Mouse (Mus musculus): ENCODE measurements at regions not wholly inside any gene's neighbourhood (a gene's known extent, or its start where the extent isn't known, plus 50 kb on each side); places are given as distances from the start of the nearest gene placed in this dataset.

DNA sequence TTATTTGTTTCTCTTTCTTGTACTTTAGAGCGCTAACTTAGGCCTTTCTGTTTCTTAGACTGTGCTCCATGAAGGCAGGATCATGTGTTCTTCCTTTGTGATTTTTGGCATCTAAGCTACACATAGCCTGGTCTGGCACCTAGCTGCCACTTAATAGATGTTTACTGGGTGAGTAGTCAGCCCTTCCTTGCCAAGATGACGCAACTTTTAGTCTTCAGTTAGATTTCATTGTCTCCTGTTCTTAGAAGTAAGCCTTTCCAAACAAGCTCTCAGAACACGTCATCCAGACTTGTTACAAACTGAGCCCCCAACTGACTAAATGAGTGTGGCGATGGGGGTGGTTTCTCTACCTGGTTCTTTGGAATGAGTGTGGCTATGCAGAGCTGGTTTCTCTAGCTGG, 85.4 kb upstream of the Rapgef5 start:
- DNase-seq (ENCODE audit: low read depth, low spot score): no peak

DNA sequence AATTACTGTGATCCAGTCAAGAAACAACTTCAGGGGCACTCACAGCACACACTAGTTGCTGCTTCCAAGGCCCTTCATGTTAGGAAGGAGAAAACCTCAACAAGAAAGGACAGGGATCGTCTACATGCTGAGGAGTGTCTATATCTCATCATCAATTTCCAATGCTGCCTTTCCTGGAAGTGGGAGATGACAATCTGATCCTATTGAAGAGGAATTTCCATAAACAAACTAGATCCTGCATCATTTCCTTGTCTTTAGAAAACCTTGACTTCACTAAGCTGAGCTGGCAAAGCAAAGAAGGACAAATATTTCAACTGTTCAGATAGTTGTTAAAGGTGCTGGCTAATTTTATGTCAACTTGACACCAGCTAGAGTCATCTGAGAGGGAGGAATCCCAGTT, 83.5 kb upstream of the Rapgef5 start:
- no peak for DNase-seq (ENCODE audit: low read depth, low spot score)

DNA sequence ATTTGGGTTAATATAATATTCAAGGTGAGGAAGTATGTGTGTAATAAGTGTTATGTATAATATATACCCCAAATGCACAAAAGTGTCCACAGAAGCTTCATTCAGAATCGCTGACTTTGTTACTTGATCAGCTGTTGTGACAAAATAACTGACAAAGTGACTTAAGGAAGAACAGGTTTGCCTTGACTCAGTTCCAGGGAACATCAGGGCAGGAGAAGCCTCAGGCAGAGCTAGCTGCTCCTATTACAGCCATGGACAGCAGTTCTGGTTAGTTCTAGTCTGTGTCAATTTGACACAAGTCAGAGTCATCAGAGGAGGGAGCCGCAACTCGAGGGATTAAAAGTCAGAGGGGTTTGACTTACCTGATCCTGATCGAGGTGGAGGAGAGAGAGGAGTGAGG, 79.3 kb upstream of the Rapgef5 start:
- DNase-seq (ENCODE audit: low read depth, low spot score): no peak

DNA sequence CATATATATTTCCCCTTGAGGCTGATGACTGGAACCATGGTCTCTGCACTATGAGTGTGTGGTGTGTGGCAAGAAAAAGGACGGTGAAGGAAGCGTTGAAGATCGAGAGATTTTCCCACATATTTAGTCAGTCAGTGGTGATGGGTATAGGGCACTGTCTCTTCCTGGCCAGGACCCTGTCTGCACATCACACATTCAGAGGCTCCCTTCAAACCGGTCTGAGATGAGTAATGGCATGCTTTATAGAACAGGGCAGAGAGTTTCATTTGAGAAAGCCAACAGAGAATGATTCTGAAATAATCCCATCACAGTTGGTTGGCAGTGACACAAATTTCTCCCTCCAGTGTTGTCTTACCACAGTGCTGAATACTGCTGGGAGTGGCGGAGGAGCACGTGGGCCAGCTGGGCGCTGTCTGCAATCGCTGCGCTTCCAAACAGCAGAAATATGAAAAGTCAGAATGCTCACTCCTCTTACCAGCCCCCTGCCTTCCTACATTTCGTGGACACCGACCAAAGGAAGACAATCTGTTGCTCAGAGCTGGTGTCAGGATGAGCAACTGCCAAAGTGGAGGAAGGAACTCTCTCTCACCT, 77.2 kb upstream of the Rapgef5 start:
- DNase-seq (ENCODE audit: low read depth, low spot score): no peak

DNA sequence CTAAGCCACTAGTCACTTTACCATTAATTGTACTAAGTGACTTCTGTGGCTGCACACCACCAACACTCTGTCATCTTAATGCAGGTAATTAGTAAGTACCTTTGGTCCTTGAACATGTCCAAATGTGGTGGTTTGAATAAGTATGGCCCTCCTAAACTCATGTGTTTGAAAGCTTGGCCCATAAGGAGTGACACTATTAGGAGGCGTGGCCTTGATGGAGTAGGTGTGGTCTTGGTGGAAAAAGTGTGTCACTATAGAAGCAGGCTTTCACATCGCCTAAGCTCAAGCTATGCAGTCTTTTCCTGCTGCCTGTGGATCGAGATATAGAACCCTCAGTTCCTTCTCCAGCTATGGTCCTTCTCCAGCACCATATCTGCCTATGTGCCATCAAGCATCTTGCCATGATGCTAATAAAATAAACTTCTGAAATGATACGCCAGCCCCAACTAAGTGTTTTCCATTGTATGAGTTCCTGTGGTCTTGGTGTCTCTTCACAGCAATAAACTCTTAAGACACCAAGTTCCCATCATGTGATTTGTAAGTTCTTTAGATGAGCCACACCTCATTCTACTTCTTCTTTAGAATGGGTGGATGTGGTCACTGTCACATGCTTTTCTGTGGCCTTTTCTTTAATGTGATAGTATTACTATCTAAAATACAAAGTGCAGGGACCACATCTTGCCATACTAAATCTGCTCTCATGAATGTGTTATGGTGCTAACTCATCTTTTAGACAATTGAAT, 71.9 kb upstream of the Rapgef5 start:
- no peak for DNase-seq (ENCODE audit: low read depth, low spot score)

DNA sequence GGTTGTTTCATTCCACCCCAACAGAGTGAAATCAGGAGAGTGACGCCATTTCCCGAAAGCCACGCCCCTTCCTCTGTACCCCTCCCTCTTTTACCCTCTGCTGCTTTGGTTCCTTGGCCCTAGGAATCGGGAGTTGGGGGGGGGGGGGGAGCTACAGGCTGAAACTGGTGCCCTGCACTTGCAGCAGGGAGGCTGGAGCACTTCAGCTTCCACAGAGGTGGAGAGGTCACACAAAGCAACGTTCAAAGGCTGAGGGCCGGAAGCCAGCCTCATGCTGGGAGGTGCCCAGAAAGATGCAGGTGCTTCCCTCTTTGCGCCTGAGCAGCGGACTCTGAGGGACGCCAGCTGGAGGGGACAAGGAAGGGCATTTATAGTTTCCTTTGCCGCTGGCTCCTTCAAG, 69.1 kb upstream of the Rapgef5 start:
- DNase-seq (ENCODE audit: low read depth, low spot score): no peak

DNA sequence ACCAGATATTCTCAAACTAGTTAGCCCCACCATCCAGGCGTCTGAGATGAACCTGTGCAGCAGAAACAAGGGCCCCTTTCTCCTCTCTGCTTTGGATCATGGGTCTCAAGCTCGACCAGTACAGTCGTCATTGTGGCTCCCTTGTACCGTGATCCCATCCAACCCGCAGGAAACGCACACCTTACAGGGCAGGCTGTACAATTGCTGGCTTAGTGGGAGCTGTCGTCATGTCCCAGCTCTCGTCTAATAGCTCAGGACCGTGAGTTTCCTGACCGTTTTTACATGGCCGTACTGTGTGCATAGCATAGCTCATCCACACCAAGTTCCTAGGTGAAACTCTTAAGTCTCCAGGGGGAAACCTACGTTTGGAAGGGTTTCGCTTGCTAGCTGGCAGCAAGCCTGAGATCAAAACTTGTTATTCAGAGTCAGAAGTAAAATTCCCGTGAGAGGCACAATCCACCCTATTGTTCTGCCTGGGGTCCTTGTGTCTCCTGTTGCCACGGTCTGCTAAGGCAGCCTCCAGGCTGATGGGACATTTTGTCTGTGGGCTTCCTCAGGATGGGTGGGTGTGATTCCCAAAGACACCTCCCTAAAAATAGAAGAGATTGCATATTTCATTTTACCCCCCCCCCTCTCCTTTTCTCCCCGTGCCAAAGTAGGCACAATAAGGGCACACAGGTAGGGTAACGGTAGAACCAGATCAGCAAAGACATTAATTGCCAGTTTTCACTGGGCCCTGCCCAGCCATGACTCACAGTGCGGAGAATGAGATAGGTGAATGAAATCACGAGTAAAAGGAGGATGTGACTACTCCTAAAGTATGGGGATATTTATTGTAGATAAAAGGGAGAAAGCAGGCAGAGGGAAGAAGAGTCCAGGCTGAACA, 68.2 kb upstream of the Rapgef5 start:
- no peak for DNase-seq (ENCODE audit: low read depth, low spot score)

DNA sequence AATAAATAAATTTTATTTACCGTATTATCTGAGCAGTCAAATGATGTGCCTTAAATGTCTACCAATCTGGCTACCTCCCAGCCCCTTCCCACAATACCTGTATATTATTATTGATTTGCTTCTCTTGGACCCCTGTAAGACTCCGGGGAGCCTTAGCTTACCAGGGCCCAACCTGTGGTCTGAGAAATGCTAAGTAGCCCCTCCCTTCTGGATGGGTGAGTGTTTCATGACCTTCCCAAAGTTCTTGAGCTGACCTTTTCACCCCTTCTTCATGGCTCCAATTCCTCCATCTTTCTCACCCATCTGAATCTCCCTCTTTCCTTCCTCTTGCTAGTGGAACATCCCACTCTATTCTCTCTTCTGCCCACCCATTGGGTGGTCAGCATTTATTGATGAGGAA, 67.2 kb upstream of the Rapgef5 start:
- no peak for DNase-seq (ENCODE audit: low read depth, low spot score)

DNA sequence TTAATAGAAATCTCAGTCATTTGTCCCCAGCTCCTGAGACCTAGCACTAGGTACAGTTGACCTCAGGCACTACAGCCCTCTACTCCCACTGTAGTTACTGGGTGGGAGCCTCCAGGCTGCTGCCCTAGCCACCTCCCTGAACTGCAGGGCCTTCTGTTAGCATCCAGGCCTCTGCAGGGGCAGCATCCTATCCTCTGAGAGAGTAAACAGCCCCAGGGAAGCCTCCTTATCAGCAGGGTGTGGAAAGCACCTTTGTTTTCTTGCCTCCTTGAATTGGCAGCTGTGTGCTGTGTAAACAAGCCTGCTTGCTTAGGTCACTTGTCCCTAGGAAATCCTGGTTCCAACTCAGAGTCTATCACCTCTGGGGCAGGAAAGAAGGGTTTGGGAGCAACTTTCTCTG, 66.2 kb upstream of the Rapgef5 start:
- no peak for DNase-seq (ENCODE audit: low read depth, low spot score)

DNA sequence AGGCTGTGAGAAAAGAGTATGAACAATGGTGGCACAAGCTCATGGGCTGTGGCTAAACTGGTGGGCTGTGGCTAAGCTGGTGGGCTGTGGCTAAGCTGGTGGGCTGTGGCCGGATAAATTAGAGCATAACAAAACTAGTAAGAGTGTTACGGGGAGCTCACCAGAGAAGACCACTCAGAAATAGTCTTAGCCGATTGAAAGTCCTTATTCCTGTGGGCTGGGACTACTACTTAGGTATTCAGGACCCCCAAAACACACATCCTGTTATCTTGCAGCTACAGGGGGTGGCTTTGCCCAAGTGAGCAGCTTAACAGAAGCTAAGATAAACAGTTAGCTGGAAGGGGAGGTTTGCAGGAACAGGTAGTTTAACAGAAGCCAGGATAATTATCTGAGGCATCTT, 65.4 kb upstream of the Rapgef5 start:
- DNase-seq (ENCODE audit: low read depth, low spot score): no peak

DNA sequence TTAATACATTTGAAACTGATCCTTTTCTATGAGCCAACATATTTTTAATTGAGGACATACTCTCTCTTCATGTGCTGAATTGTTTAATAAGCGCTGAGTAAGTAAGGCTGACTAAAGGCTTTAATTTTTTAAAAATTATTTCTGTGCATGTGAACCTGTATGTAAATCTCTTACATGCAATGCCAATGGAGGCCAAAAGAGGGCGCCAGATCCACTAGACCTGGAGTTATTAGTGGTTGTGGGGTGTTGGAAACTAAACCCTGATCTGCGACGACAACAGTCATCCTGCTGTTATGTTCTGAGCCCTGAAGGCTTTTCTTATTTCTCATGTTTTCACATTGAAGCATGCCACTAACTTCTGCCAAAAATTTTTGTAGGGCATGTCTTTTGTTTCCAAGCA, 64.8 kb upstream of the Rapgef5 start:
- DNase-seq (ENCODE audit: low read depth, low spot score): no peak

DNA sequence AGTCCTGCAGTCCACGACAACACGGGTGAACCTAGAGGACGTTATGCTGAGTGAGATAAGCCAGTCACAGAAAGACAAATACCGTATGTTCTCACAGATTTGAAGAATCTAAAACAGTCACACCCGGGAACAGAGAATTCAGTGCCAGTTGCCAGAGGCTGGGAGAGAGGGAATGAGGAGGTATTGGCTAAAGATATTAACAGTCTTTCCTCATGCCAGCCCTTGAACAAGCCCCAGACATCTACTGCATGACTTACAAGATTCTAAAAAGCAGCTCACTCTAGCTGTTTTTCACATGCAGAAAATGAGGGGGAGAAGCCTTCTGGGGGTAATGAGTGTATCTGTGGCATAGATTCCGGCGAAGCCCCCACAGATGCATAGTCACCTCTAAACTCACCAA, 60.5 kb upstream of the Rapgef5 start:
- no peak for DNase-seq (ENCODE audit: low read depth, low spot score)

DNA sequence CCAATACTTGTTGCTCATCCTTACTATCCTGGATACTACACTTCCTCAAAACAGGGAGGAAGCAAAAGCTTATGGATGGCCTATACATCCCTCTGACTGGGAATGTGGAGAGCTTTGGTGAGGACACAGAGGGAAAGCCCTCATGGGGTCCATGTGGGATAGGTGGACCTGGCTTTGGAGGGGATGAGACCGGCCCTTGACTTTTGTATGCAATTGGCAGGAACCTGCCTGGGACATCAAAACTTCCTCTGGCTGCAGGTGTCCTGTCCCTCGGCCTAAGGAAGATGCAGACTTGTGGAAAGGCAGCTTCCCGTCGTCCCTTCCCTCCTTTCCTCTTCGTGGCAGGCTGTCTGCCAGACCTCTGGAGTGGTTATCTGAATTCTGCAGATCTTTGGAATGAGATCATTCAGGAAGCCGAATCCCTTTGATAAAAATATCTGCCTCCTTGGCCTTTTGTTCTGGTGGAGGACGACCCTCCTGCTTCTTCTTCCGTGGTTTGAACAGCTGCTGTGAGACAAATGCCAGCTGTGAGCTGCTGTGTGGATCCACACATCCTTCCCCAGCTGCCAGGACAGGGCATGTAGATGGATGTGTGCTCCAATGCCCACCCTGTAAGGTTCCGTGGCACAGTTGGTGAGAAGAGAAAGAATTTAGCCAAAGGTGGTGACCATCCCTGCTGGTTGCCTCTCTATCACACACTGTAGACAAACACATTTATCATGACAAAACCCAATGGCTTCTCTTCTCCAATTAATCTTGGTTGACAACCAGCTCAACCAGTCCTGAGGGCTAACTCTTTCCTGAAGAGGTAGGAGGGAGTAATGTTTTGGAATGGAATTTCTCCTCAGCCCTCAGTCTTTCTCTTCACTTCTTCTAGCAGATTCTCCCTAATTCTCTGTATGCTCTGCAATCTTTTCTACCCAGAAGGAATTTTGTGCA, 57.9 kb upstream of the Rapgef5 start:
- no peak for DNase-seq (ENCODE audit: low read depth, low spot score)

DNA sequence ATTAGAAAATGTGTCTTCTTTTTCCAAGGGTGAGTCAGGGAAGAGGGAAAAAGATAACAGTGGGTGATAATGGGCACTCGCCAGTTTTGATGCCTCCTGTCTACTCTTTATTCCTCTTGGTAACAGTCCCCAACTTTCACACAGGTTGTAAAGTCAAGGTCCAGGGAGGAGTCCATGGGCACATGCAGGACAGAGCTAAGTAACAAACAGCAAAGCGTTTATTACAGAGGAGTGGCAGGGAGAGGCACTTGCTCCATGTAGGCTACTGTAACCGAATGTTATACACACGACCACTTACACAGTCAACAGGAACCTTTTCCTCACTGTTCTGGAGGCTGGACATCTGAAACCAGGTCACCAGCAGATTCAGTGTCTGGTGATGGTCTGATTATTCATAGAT, 56.7 kb upstream of the Rapgef5 start:
- no peak for DNase-seq (ENCODE audit: low read depth, low spot score)

DNA sequence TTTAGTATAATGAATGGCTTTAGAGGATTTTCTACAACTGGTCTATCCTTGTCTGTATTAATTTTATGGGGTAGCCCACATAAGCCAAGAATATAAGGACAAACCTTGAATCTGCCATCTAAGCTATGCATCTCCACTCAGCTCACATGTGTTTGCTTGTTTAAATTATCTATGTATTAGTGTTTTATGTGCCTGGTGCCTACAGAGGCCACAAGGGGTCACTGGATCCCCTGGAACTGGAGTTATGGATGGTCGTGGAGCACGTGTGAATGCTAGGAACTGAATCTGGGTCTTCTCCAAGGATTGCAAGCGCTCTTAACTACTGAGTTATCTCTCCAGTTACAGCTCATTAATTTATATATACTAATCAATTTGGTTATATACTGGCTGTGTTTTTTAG, 51.1 kb upstream of the Rapgef5 start:
- no peak for DNase-seq (ENCODE audit: low read depth, low spot score)

DNA sequence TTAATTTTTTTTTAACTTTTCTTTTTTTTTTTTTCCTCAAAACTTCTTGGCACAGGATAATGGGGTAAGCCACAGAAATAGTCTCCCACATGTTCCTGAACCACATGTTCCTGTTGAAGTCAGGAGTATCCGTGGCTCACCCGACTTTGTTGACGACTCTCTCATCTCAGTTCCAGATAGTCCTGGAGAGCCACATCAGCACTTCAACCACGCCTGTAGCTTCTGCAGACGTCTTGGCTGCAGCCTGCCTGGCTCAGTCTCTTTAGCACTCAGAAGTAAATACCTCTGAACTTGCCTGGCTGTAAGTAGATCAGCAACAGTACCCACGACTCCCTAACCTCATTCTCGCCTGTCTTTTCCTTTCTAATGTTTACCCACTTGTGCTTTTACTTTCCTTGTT, 50.3 kb upstream of the Rapgef5 start:
- no peak for DNase-seq (ENCODE audit: low read depth, low spot score)
